Mouse (Mus musculus) limb, embryonic 14.5 days (tissue): Measurements from ENCODE around the gene Cd209e. TPM values are rescaled to one million over a fixed set of nuclear protein-coding genes. Genes with fewer than 3 reads are reported as not detected.
"Not testable (repeated sequence)": the region's sequence is repeated elsewhere in the genome, so short reads cannot be mapped to it uniquely, and the experiment has no call there.

Experiments used
- ATAC-seq: fragments of 200-750 bp; cut with Nextera tagmentation; 2 replicates; pipeline ENCODE4 v1.8.0; 2017; ENCODE audit warnings: low read depth, moderate number of reproducible peaks, moderate TSS enrichment; ENCODE audit not compliant: low FRiP score
- DNase-seq: peaks from one replicate; pipeline ENCODE4 v3.0.0-alpha.2; 2015; ENCODE audit warnings: low spot score
- H3K27ac ChIP-seq: fragments of 300-500 bp; sonication (generic); replicated peaks from 2 replicates; pipeline ENCODE4 v1.5.1; 2014; ENCODE audit warnings: low read depth, mild to moderate bottlenecking, low read length, moderate library complexity, mixed read lengths
- H3K27me3 ChIP-seq: fragments of 300-500 bp; sonication (generic); 2 replicates; pipeline ENCODE4 v1.6.1; 2014; ENCODE audit warnings: low read length, mixed read lengths; ENCODE audit not compliant: control insufficient read depth, insufficient read depth
- H3K36me3 ChIP-seq: fragments of 300-500 bp; sonication (generic); 2 replicates; pipeline ENCODE4 v1.6.1; 2014; ENCODE audit warnings: mild to moderate bottlenecking, low read length, moderate library complexity, mixed read lengths; ENCODE audit not compliant: control insufficient read depth, insufficient read depth
- H3K4me1 ChIP-seq: fragments of 300-500 bp; sonication (generic); 2 replicates; pipeline ENCODE4 v1.6.1; 2014; ENCODE audit warnings: antibody characterized with exemption, low read length, mixed read lengths; ENCODE audit not compliant: control insufficient read depth, insufficient read depth
- H3K4me2 ChIP-seq: fragments of 300-500 bp; sonication (generic); replicated peaks from 2 replicates; pipeline ENCODE4 v1.6.1; 2014; ENCODE audit warnings: low read depth, mild to moderate bottlenecking, low read length, moderate library complexity; ENCODE audit not compliant: severe bottlenecking
- H3K4me3 ChIP-seq: fragments of 300-500 bp; sonication (generic); replicated peaks from 2 replicates; pipeline ENCODE4 v1.5.1; 2014; ENCODE audit warnings: low read length
- H3K9ac ChIP-seq: fragments of 300-500 bp; sonication (generic); 2 replicates; pipeline ENCODE4 v1.6.1; 2014; ENCODE audit warnings: mild to moderate bottlenecking, low read depth, low read length, moderate library complexity; ENCODE audit not compliant: severe bottlenecking
- H3K9me3 ChIP-seq: fragments of 300-500 bp; sonication (generic); 2 replicates; pipeline ENCODE4 v1.6.1; 2016; ENCODE audit warnings: low read length; ENCODE audit not compliant: control insufficient read depth
- POLR2A ChIP-seq: fragments of 200-500 bp; IDR thresholded peaks from 2 replicates; pipeline ENCODE4 v1.8.0; 2012; ENCODE audit warnings: inconsistent platforms, mild to moderate bottlenecking, moderate library complexity, borderline replicate concordance; ENCODE audit not compliant: insufficient read depth, insufficient read length; ENCODE audit errors: extremely low read depth
- whole genome bisulfite sequencing: fragments of 180-500 bp; shearing (Covaris S2); extraction: QIAGEN DNeasy Blood & Tissue Kit; methylation state at CpG from one replicate; pipeline ENCODE4 v1.1.7; 2014; 5-methylcytosine and 5-hydroxymethylcytosine counted together
- polyA plus RNA-seq, 2 experiments: library from polyadenylated mRNA; depleted of rRNA in 1 of 2; stranded (reverse) in 1 of 2; unstranded in 1 of 2; fragments of >200 nt; fragmentation: Nextera tagmentation in 1 of 2; extraction: Ambion mirVana in 1 of 2; gene quantifications; 2 replicates each; pipeline versions ENCODE4 v1.2.1 to v1.2.3; 2012 to 2014

Cd209e gene
- not detected in 2 replicates for polyA plus RNA-seq (2012; rRNA removed)
- polyA plus RNA-seq (2014; fragmentation: Nextera tagmentation; extraction: Ambion mirVana), result not detected in 2 replicates

DNA sequence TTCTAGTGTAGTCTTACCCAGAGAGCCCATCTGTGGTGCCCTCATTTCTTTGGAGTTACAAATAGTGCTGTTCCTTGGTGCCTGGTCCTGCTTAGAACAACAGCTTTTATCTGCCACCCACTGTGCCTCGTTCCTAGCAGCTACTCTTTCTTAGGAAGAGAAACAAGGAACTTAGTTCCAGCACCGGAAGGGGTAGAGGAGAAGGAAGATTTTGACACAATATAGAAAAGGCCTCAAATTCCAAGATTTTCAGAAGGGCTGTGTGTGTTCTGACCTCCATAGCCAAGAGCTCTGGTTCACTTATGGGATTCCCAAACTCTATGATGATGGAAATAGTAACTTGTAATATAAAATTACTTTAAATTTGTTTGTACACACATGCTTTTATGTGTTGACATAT lies at the start of gene Cd209e:
Gene Cd209e, minus strand, starts transcription at position 101 of the 400 bp plus-strand sequence.
- Histone ChIP-seq H3K9ac (no peak within 1 kb of the TSS), H3K36me3 (no peaks in the 10 kb centered on the region), H3K4me2 (no peak within 1 kb of the TSS), H3K4me3 (no peak within 1 kb of the TSS), H3K27me3 (no peaks in the 10 kb centered on the region), H3K4me1 (no peaks in the 10 kb centered on the region), H3K9me3 (no peaks in the 10 kb centered on the region), H3K27ac (no peak within 1 kb of the TSS)
- no peak for TF ChIP-seq POLR2A
- DNase-seq, result no peak
- no peak for ATAC-seq
- WGBS, result 77% methylated on average over 2 of the region's 2 CpGs

DNA sequence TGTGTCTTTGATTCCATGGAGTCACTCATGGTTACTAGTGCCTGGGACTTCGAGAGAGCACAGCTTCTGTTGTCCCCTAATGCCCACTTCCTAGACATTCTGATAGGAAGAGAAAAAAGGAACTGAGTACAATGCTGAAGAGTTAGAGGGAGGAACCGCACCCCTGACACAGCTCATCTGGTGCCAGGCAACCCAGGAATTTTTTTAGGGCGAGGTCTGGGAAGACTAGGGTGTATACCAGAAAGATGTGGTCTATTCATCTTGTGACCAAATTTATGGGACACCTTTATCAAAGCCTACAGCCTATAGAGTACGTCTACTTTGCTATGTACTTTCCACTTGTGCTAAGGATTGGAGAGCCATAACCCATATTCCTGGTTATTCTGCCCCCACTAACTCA lies 24.3 kb upstream of the Cd209e start, which contains the start of gene Cd209d:
Gene Cd209d, minus strand, starts transcription at position 101 of the 400 bp plus-strand sequence.
- Histone ChIP-seq H3K4me2 (no peak within 1 kb of the TSS), H3K27ac (no peak within 1 kb of the TSS), H3K9me3 (0 out of 2 replicates have a peak, but pooled peaks cover 3% of the 10 kb centered on the region), H3K36me3 (no peaks in the 10 kb centered on the region), H3K4me3 (no peak within 1 kb of the TSS), H3K4me1 (no peaks in the 10 kb centered on the region), H3K9ac (no peak within 1 kb of the TSS), H3K27me3 (no peaks in the 10 kb centered on the region)
- ATAC-seq, result no peak
- TF ChIP-seq POLR2A, result no peak
- WGBS, result 71% methylated on average over 4 of the region's 4 CpGs
- no peak for DNase-seq

DNA sequence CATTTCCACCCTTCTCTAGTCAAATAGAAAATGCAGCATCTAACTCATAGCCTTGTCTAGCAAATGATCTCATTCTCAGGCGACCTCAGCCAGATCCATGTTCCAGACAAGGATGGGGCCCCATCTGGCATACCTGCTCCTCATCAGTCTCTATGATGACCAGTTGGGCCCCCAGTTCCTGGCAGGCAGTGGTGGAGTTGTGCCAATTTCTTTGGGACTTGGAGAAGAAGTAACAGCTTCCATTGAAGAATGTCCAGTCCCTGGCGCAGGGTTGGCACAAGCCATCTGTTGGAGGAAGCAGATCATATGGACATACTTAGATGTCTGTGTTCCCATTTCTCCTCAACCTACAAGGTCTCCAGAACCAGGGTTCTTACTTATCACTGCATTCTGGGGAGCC lies 22.0 kb upstream of the Cd209e start:
- Histone ChIP-seq H3K27me3 (no peaks in the 10 kb centered on the region), H3K4me1 (no peaks in the 10 kb centered on the region), H3K9ac (no peak overlapping the region), H3K27ac (no peak overlapping the region), H3K4me3 (no peak overlapping the region), H3K9me3 (0 out of 2 replicates have a peak, but pooled peaks cover 3% of the 10 kb centered on the region), H3K36me3 (no peaks in the 10 kb centered on the region), H3K4me2 (no peak overlapping the region)
- no peak for DNase-seq
- WGBS, result 73% methylated on average over 2 of the region's 2 CpGs
- no peak for TF ChIP-seq POLR2A
- no peak for ATAC-seq

DNA sequence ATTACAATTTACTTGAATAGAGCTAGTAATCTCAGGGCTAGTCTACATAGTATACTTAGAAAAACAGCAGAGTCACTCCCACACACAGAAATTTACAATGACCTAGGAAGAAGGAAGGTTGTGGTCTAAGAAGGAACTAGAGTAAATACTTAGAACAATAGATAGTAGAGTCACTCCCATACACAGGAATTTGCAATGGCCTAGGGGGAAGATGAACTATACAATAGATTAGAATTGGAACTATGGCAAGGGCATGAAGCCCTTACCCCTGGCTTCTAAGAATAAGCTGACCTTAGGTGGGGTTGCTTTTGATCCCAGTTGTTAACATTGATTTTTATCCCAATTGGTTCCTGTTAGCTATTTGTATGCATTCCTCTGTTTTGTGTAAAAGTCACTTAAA lies 8.6 kb upstream of the Cd209e start:
- H3K4me2 ChIP-seq, H3K27me3 ChIP-seq, H3K4me1 ChIP-seq, H3K27ac ChIP-seq, H3K9ac ChIP-seq, H3K36me3 ChIP-seq, H3K9me3 ChIP-seq, DNase-seq, ATAC-seq, H3K4me3 ChIP-seq: not testable (repeated sequence)

DNA sequence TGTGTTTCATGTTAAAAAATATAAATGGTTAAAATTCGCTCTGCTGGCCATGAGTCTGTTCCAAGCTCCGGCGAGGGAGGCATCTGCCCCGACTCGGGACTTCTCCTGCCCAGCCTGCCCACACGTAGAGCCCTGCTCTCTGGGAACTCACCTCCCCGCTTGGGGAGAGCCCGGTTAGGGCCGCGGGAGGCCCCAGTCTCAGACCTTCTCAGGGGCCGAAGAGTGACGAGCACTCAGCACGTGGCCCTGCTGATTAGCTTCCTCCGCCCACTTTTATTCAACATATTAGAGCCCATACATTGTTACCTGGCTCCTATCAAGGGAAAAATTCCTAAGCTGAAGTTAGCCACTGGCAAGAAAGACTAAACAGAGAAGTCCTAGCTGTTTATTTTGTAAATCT lies 51.0 kb downstream of the Cd209e start:
- Histone ChIP-seq H3K27ac (no peak overlapping the region), H3K27me3 (no peaks in the 10 kb centered on the region), H3K4me1 (no peaks in the 10 kb centered on the region), H3K36me3 (no peaks in the 10 kb centered on the region), H3K4me3 (no peak overlapping the region), H3K9ac (no peak overlapping the region), H3K4me2 (no peak overlapping the region), H3K9me3 (peaks cover 10% of the 10 kb centered on the region)
- 84% methylated on average over 14 of the region's 14 CpGs for WGBS
- DNase-seq (no peak), ATAC-seq (no peak)
- no peak for TF ChIP-seq POLR2A

Other genes with a start within 250 kb of the Cd209e start
- 69.5 and 79.7 TPM in 2 replicates for gene Xab2, start 233.0 kb downstream of the Cd209e start, polyA plus RNA-seq (2012; rRNA removed)
- 46.7 and 51.1 TPM in 2 replicates for gene Xab2, start 233.0 kb downstream of the Cd209e start, polyA plus RNA-seq (2014; fragmentation: Nextera tagmentation; extraction: Ambion mirVana)
- gene Pet100, start 232.8 kb downstream of the Cd209e start, polyA plus RNA-seq (2012; rRNA removed), result 24.2 and 55.4 TPM in 2 replicates
- 94.5 and 98.3 TPM in 2 replicates for gene Pet100, start 232.8 kb downstream of the Cd209e start, polyA plus RNA-seq (2014; fragmentation: Nextera tagmentation; extraction: Ambion mirVana)
- gene Pcp2, start 228.8 kb downstream of the Cd209e start, polyA plus RNA-seq (2012; rRNA removed), result not detected in 2 replicates
- 0.14 TPM in 1 of 2 replicates, not detected in the other for gene Pcp2, start 228.8 kb downstream of the Cd209e start, polyA plus RNA-seq (2014; fragmentation: Nextera tagmentation; extraction: Ambion mirVana)
- 61.6 and 88.2 TPM in 2 replicates for gene Stxbp2, start 223.4 kb downstream of the Cd209e start, polyA plus RNA-seq (2012; rRNA removed)
- gene Stxbp2, start 223.4 kb downstream of the Cd209e start, polyA plus RNA-seq (2014; fragmentation: Nextera tagmentation; extraction: Ambion mirVana), result 29.1 and 31.7 TPM in 2 replicates
- gene Retn, start 198.5 kb downstream of the Cd209e start, polyA plus RNA-seq (2012; rRNA removed), result 0.08 and 0.35 TPM in 2 replicates
- not detected in 2 replicates for gene Retn, start 198.5 kb downstream of the Cd209e start, polyA plus RNA-seq (2014; fragmentation: Nextera tagmentation; extraction: Ambion mirVana)
- 0.14 and 0.34 TPM in 2 replicates for gene Mcemp1, start 188.6 kb downstream of the Cd209e start, polyA plus RNA-seq (2012; rRNA removed)
- 0.26 and 0.29 TPM in 2 replicates for gene Mcemp1, start 188.6 kb downstream of the Cd209e start, polyA plus RNA-seq (2014; fragmentation: Nextera tagmentation; extraction: Ambion mirVana)
- gene Fcor, start 181.9 kb downstream of the Cd209e start, polyA plus RNA-seq (2012; rRNA removed), result 7.3 and 7.9 TPM in 2 replicates
- gene Fcor, start 181.9 kb downstream of the Cd209e start, polyA plus RNA-seq (2014; fragmentation: Nextera tagmentation; extraction: Ambion mirVana), result 14.1 and 18.2 TPM in 2 replicates
- 40.5 and 41.2 TPM in 2 replicates for gene Trappc5, start 178.0 kb downstream of the Cd209e start, polyA plus RNA-seq (2012; rRNA removed)
- 28.8 and 31.7 TPM in 2 replicates for gene Trappc5, start 178.0 kb downstream of the Cd209e start, polyA plus RNA-seq (2014; fragmentation: Nextera tagmentation; extraction: Ambion mirVana)
- gene Fcer2a, start 160.1 kb downstream of the Cd209e start, polyA plus RNA-seq (2012; rRNA removed), result 0.19 and 0.23 TPM in 2 replicates
- 0.25 and 0.37 TPM in 2 replicates for gene Fcer2a, start 160.1 kb downstream of the Cd209e start, polyA plus RNA-seq (2014; fragmentation: Nextera tagmentation; extraction: Ambion mirVana)
- not detected in 2 replicates for gene Clec4g, start 133.7 kb downstream of the Cd209e start, polyA plus RNA-seq (2012; rRNA removed)
- 0.25 TPM in 1 of 2 replicates, not detected in the other for gene Clec4g, start 133.7 kb downstream of the Cd209e start, polyA plus RNA-seq (2014; fragmentation: Nextera tagmentation; extraction: Ambion mirVana)
- gene Cd209a, start 105.3 kb downstream of the Cd209e start, polyA plus RNA-seq (2012; rRNA removed), result 0.17 and 0.19 TPM in 2 replicates
- 0.65 and 0.67 TPM in 2 replicates for gene Cd209a, start 105.3 kb downstream of the Cd209e start, polyA plus RNA-seq (2014; fragmentation: Nextera tagmentation; extraction: Ambion mirVana)
- not detected in 2 replicates for gene Cd209d, start 24.2 kb upstream of the Cd209e start, polyA plus RNA-seq (2012; rRNA removed)
- gene Cd209d, start 24.2 kb upstream of the Cd209e start, polyA plus RNA-seq (2014; fragmentation: Nextera tagmentation; extraction: Ambion mirVana), result not detected in 2 replicates
- gene Cd209b, start 72.5 kb upstream of the Cd209e start, polyA plus RNA-seq (2012; rRNA removed), result not detected in 2 replicates
- gene Cd209b, start 72.5 kb upstream of the Cd209e start, polyA plus RNA-seq (2014; fragmentation: Nextera tagmentation; extraction: Ambion mirVana), result not detected in 2 replicates
- 0.08 TPM in 1 of 2 replicates, not detected in the other for gene Cd209c, start 100.4 kb upstream of the Cd209e start, polyA plus RNA-seq (2012; rRNA removed)
- 0.50 and 0.58 TPM in 2 replicates for gene Cd209c, start 100.4 kb upstream of the Cd209e start, polyA plus RNA-seq (2014; fragmentation: Nextera tagmentation; extraction: Ambion mirVana)